Mouse (Mus musculus): ENCODE results near the gene Rps6kb1.

- TF ChIP-seq CTCF (conservative IDR thresholded peaks at IDR 0.05 in 1 of 2, IDR thresholded peaks at IDR 0.05 in 1 of 2; ENCODE audit: low read depth in 2 of 2, low read length in 2 of 2) = no peak
- no peak for TF ChIP-seq POLR2A (IDR thresholded peaks at IDR 0.05; ENCODE audit: low read depth, low read length)
- no peak for TF ChIP-seq USF1 (IDR thresholded peaks at IDR 0.05; ENCODE audit: low read depth, low read length)
- TF ChIP-seq TCF12 (IDR thresholded peaks at IDR 0.05; ENCODE audit: low read depth, low read length) = no peak
- no peak for TF ChIP-seq ZC3H11A (IDR thresholded peaks at IDR 0.05; ENCODE audit: low read depth, low read length)
- no peak for TF ChIP-seq SMC3 (IDR thresholded peaks at IDR 0.05; ENCODE audit: low read depth, low read length)
- no peak for TF ChIP-seq EP300 (IDR thresholded peaks at IDR 0.05; ENCODE audit: low read length)
- TF ChIP-seq ELF1 (IDR thresholded peaks at IDR 0.05; ENCODE audit: low read depth, low read length) = no peak
- TF ChIP-seq MAX (IDR thresholded peaks at IDR 0.05; ENCODE audit: low read length) = no peak
- TF ChIP-seq POLR2AphosphoS2 (IDR thresholded peaks at IDR 0.05; ENCODE audit: low read depth, low read length) = no peak
- TF ChIP-seq E2F4 (IDR thresholded peaks at IDR 0.05; ENCODE audit: insufficient replicate concordance, low read depth, low read length) = no peak
- TF ChIP-seq MYC (IDR thresholded peaks at IDR 0.05; ENCODE audit: low read depth, low read length) = no peak
These were observed 26.6 kb upstream of the Rps6kb1 start for GRCm38 (mm10) chr11:86571047-86571855.
